Mouse (Mus musculus): Measurements from ENCODE around the gene Rundc3a. TPM values are rescaled to one million over a fixed set of nuclear protein-coding genes. Genes with fewer than 3 reads are reported as not detected.
"Not testable (repeated sequence)": the region's sequence is repeated elsewhere in the genome, so short reads cannot be mapped to it uniquely, and the experiment has no call there.

The Rundc3a gene
- total RNA-seq, 1 experiment from 2014 or later, result 1.0 TPM

- ATAC-seq (ENCODE audit: extremely low read depth, insufficient number of reproducible peaks, low FRiP score, poor library complexity, severe bottlenecking), result no peak
Observed at GRCm38 (mm10) chr11:102406401-102406800, 13.2 kb downstream of the Rundc3a start.

GRCm38 (mm10) chr11:102406900-102407833 is 14.0 kb downstream of the Rundc3a start:
- peak; percentile 53 for ATAC-seq (ENCODE audit: extremely low read depth, insufficient number of reproducible peaks, low FRiP score, poor library complexity, severe bottlenecking)

- ATAC-seq (ENCODE audit: extremely low read depth, insufficient number of reproducible peaks, low FRiP score, poor library complexity, severe bottlenecking), result no peak
Observed at GRCm38 (mm10) chr11:102407834-102408215, 14.6 kb downstream of the Rundc3a start, which contains the start of gene Slc25a39. TSS of gene Slc25a39 (minus strand) at chr11:102407946.

GRCm38 (mm10) chr11:102408344-102408876 is 15.2 kb downstream of the Rundc3a start:
- peak; percentile 85 for ATAC-seq (ENCODE audit: extremely low read depth, insufficient number of reproducible peaks, low FRiP score, poor library complexity, severe bottlenecking)

- ATAC-seq (ENCODE audit: extremely low read depth, insufficient number of reproducible peaks, low FRiP score, poor library complexity, severe bottlenecking), result no peak
Observed at GRCm38 (mm10) chr11:102408888-102409794, 15.9 kb downstream of the Rundc3a start.

GRCm38 (mm10) chr11:102409795-102410330 is 16.7 kb downstream of the Rundc3a start:
- no peak for ATAC-seq (ENCODE audit: extremely low read depth, insufficient number of reproducible peaks, low FRiP score, poor library complexity, severe bottlenecking)

GRCm38 (mm10) chr11:102410345-102410744 is 17.1 kb downstream of the Rundc3a start:
- not testable (repeated sequence) for ATAC-seq (ENCODE audit: extremely low read depth, insufficient number of reproducible peaks, low FRiP score, poor library complexity, severe bottlenecking)

- ATAC-seq (ENCODE audit: extremely low read depth, insufficient number of reproducible peaks, low FRiP score, poor library complexity, severe bottlenecking), result no peak
Observed at GRCm38 (mm10) chr11:102411061-102411460, 17.9 kb downstream of the Rundc3a start.

GRCm38 (mm10) chr11:102411704-102412103 is 18.5 kb downstream of the Rundc3a start:
- peak; percentile 58 for ATAC-seq (ENCODE audit: extremely low read depth, insufficient number of reproducible peaks, low FRiP score, poor library complexity, severe bottlenecking)

GRCm38 (mm10) chr11:102413059-102413458 is 19.9 kb downstream of the Rundc3a start:
- ATAC-seq (ENCODE audit: extremely low read depth, insufficient number of reproducible peaks, low FRiP score, poor library complexity, severe bottlenecking), result no peak

- ATAC-seq (ENCODE audit: extremely low read depth, insufficient number of reproducible peaks, low FRiP score, poor library complexity, severe bottlenecking), result no peak
Observed at GRCm38 (mm10) chr11:102415034-102415802, 22.0 kb downstream of the Rundc3a start.

- ATAC-seq (ENCODE audit: extremely low read depth, insufficient number of reproducible peaks, low FRiP score, poor library complexity, severe bottlenecking), result no peak
Observed at GRCm38 (mm10) chr11:102417160-102417559, 24.0 kb downstream of the Rundc3a start.

GRCm38 (mm10) chr11:102418887-102419286 is 25.7 kb downstream of the Rundc3a start:
- ATAC-seq (ENCODE audit: extremely low read depth, insufficient number of reproducible peaks, low FRiP score, poor library complexity, severe bottlenecking), result no peak

- ATAC-seq (ENCODE audit: extremely low read depth, insufficient number of reproducible peaks, low FRiP score, poor library complexity, severe bottlenecking), result no peak
Observed at GRCm38 (mm10) chr11:102421559-102421958, 28.4 kb downstream of the Rundc3a start.

GRCm38 (mm10) chr11:102424666-102425065 is 31.5 kb downstream of the Rundc3a start:
- no peak for ATAC-seq (ENCODE audit: extremely low read depth, insufficient number of reproducible peaks, low FRiP score, poor library complexity, severe bottlenecking)

GRCm38 (mm10) chr11:102425555-102426316 is 32.5 kb downstream of the Rundc3a start:
- ATAC-seq (ENCODE audit: extremely low read depth, insufficient number of reproducible peaks, low FRiP score, poor library complexity, severe bottlenecking), result no peak

- ATAC-seq (ENCODE audit: extremely low read depth, insufficient number of reproducible peaks, low FRiP score, poor library complexity, severe bottlenecking), result no peak
Observed at GRCm38 (mm10) chr11:102428981-102429540, 35.9 kb downstream of the Rundc3a start.

All from neutrophil, adult 5-6 weeks (primary cell).